Mouse (Mus musculus): ENCODE data around the gene Chst12. TPM values are rescaled to one million over a fixed set of nuclear protein-coding genes. Genes with fewer than 3 reads are reported as not detected.

Gene Chst12
- total and polyA plus RNA-seq, 2 experiments, result 0.28 to 1.4 TPM

DNA sequence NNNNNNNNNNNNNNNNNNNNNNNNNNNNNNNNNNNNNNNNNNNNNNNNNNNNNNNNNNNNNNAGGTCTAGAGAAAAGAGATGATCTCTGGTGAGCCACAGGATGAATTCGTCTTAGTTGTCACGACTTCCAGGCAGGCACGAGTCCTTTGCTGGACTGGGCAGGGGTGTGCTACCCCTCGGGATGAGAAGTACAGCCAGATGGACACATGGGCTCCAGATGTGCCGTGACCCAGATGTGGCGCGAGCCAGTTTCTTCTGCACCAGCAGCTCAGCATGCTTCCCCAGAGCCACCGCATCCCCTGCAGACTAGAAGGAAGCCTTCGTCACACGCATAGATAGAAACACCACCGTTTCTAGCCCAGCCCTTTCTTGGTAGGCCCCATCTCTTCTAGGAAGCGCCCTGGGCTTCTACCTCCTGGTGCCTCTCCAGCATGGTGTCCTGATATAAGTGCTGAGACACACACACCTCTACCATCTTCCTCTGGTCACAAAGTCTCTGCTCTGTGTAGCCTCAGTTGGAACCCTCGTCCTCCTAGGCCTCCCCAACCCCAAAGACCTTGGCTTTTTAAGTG, 32.8 kb downstream of the Chst12 start:
- TF ChIP-seq CTCF (IDR thresholded peaks at IDR 0.05; ENCODE audit: low read depth, low read length), result no peak
- Histone ChIP-seq H3K27me3 (ENCODE audit: control insufficient read depth, insufficient read depth, low read length) (no peaks in the 10 kb centered on the region), H3K36me3 (ENCODE audit: control insufficient read depth, insufficient read depth, low read length) (no peaks in the 10 kb centered on the region), H3K4me1 (ENCODE audit: control insufficient read depth, insufficient read depth, low read length) (no peaks in the 10 kb centered on the region), H3K27ac (replicated peaks; ENCODE audit: insufficient read depth, low read depth, low read length) (no peak overlapping the region), H3K4me3 (ENCODE audit: insufficient read depth, low read depth, low read length) (no peak overlapping the region), H3K79me2 (ENCODE audit: control insufficient read depth, insufficient read depth, low read length) (no peaks in the 10 kb centered on the region), H3K9ac (ENCODE audit: low read depth, low read length) (no peak overlapping the region)
- DNase-seq (ENCODE audit: extremely low read depth, low read depth, low spot score), result no peak
- WGBS, result 85% methylated on average over 13 of the region's 13 CpGs

DNA sequence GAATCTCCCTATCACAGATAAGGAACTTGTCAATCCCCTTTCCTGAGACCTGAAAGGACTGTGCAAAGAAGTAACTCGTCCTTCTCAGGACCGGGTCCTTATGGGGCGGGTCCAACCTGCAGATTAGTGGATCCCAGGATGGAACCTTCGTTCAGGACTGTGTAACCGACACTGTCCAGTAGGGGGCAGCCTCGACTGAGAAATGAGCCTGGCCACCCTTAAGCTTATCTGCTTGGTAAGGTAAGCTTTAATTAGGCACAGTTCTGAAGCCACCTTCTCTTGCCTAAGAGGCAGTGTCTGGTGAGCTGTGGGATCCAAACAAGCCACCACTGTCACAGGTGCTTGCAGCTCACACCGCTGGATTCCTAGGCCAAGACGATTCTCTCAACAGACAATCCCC, 34.8 kb downstream of the Chst12 start:
- WGBS, result 13% methylated on average over 8 of the region's 8 CpGs
- no peaks in the 10 kb centered on the region for H3K27me3 ChIP-seq (ENCODE audit: control insufficient read depth, insufficient read depth, low read length)
- H3K36me3 ChIP-seq (ENCODE audit: control insufficient read depth, insufficient read depth, low read length), result no peaks in the 10 kb centered on the region
- no peaks in the 10 kb centered on the region for H3K79me2 ChIP-seq (ENCODE audit: control insufficient read depth, insufficient read depth, low read length)
- no peak overlapping the region for H3K9ac ChIP-seq (ENCODE audit: low read depth, low read length)
- TF ChIP-seq CTCF (IDR thresholded peaks at IDR 0.05; ENCODE audit: low read depth, low read length) (peak; percentile 85), POLR2A (IDR thresholded peaks at IDR 0.05; ENCODE audit: extremely low read depth, insufficient read depth, low read length) (no peak)
- no peak overlapping the region for H3K4me3 ChIP-seq (ENCODE audit: insufficient read depth, low read depth, low read length)
- no peaks in the 10 kb centered on the region for H3K4me1 ChIP-seq (ENCODE audit: control insufficient read depth, insufficient read depth, low read length)
- no peak overlapping the region for H3K27ac ChIP-seq (replicated peaks; ENCODE audit: insufficient read depth, low read depth, low read length)
- DNase-seq (ENCODE audit: extremely low read depth, low read depth, low spot score), result peak; percentile 29

DNA sequence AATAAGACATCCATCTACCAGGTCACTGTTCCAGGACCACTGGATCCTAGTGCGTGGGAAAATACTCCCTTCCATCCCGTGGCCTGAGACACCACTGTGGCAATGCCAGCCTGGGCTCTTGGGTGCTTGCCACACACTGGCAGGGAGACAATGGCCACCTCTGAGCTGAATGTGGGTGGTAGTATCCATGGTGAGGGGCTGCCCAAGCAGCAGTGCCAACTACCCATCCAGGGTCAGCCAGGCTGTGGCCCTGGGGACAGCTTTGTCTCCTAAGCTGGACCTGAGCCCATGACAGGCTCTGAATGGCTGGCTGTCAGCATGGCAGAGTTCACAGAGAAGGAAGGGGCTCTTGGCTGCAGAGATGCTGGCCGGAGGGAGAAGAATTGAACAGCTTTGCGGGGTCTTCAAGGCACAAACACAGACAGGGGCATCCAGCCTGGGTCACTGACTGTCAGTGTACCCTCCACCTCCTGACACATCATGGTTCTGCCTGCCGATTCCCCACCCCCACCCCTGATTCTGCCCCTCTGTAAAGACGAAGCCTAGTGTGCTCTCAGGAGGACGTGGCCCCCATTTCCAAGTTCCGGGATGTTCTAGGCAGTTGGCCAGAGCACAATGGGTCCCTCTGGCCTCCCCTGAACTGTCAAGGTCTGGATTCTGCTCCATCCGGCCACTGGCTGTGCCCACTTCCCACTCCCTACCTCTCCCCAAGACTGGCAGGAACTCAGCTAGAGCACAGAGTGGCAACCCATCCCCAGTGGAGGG, 37.6 kb downstream of the Chst12 start:
- H3K4me1 ChIP-seq (ENCODE audit: control insufficient read depth, insufficient read depth, low read length), result no peaks in the 10 kb centered on the region
- H3K9ac ChIP-seq (ENCODE audit: low read depth, low read length), result no peak overlapping the region
- H3K36me3 ChIP-seq (ENCODE audit: control insufficient read depth, insufficient read depth, low read length), result no peaks in the 10 kb centered on the region
- H3K4me3 ChIP-seq (ENCODE audit: insufficient read depth, low read depth, low read length), result no peak overlapping the region
- WGBS, result 70% methylated on average over 9 of the region's 9 CpGs
- no peak for DNase-seq (ENCODE audit: extremely low read depth, low read depth, low spot score)
- H3K27ac ChIP-seq (replicated peaks; ENCODE audit: insufficient read depth, low read depth, low read length), result no peak overlapping the region
- H3K27me3 ChIP-seq (ENCODE audit: control insufficient read depth, insufficient read depth, low read length), result no peaks in the 10 kb centered on the region
- no peaks in the 10 kb centered on the region for H3K79me2 ChIP-seq (ENCODE audit: control insufficient read depth, insufficient read depth, low read length)
- TF ChIP-seq CTCF (IDR thresholded peaks at IDR 0.05; ENCODE audit: low read depth, low read length), result no peak
- TF ChIP-seq POLR2A (IDR thresholded peaks at IDR 0.05; ENCODE audit: extremely low read depth, insufficient read depth, low read length), result no peak

DNA sequence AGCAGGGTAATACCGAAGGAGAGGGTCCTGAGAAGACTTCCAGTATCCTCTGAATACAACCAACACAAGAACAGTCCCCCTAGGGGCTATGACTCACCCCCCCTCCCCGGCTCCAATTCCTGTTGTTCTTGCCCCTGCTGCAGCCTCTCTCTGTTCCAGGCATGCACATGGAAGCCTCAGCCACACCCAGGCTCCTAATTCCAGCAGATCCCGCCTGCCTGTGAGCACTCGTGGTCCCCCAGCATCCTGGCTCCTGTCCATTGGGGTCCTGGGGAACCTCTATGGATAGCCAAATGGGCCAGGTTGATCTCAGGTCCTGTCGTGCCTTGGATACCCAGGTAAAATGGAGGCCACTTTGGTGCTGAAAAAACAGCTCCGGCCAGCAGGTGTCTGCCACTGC, 40.3 kb downstream of the Chst12 start:
- WGBS, result 55% methylated on average over 6 of the region's 6 CpGs
- H3K27ac ChIP-seq (replicated peaks; ENCODE audit: insufficient read depth, low read depth, low read length), result no peak overlapping the region

DNA sequence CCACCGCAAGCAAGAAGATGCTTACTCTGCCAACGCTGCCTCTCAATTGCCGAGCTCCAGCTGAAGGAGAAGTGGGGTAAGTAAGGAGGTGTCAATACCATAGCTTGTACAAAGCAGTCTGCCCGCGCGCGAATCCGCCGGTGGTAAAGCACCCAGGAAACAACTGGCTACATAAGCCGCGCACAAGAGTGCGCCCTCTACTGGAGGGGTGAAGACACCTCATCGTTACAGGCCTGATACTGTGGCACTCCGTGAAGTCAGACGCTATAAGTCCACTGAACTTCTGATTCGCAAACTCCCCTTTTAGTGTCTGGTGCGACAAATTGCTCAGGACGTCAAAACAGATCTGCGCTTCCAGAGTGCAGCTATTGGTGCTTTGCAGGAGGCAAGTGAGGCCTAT, 41.0 kb downstream of the Chst12 start:
- WGBS, result 83% methylated on average over 19 of the region's 19 CpGs
- no peaks in the 10 kb centered on the region for H3K27me3 ChIP-seq (ENCODE audit: control insufficient read depth, insufficient read depth, low read length)
- no peak overlapping the region for H3K9ac ChIP-seq (ENCODE audit: low read depth, low read length)
- no peak overlapping the region for H3K4me3 ChIP-seq (ENCODE audit: insufficient read depth, low read depth, low read length)
- H3K4me1 ChIP-seq (ENCODE audit: control insufficient read depth, insufficient read depth, low read length), result no peaks in the 10 kb centered on the region
- no peak for DNase-seq (ENCODE audit: extremely low read depth, low read depth, low spot score)
- H3K79me2 ChIP-seq (ENCODE audit: control insufficient read depth, insufficient read depth, low read length), result no peaks in the 10 kb centered on the region
- no peaks in the 10 kb centered on the region for H3K36me3 ChIP-seq (ENCODE audit: control insufficient read depth, insufficient read depth, low read length)
- no peak for TF ChIP-seq CTCF (IDR thresholded peaks at IDR 0.05; ENCODE audit: low read depth, low read length)
- TF ChIP-seq POLR2A (IDR thresholded peaks at IDR 0.05; ENCODE audit: extremely low read depth, insufficient read depth, low read length), result no peak
- H3K27ac ChIP-seq (replicated peaks; ENCODE audit: insufficient read depth, low read depth, low read length), result no peak overlapping the region

More for the DNA sequence above, 40.3 kb downstream of the Chst12 start:
- TF ChIP-seq POLR2A (IDR thresholded peaks at IDR 0.05; ENCODE audit: extremely low read depth, insufficient read depth, low read length) (no peak), CTCF (IDR thresholded peaks at IDR 0.05; ENCODE audit: low read depth, low read length) (no peak)
- Histone ChIP-seq H3K27me3 (ENCODE audit: control insufficient read depth, insufficient read depth, low read length) (no peaks in the 10 kb centered on the region), H3K4me3 (ENCODE audit: insufficient read depth, low read depth, low read length) (no peak overlapping the region), H3K36me3 (ENCODE audit: control insufficient read depth, insufficient read depth, low read length) (no peaks in the 10 kb centered on the region), H3K4me1 (ENCODE audit: control insufficient read depth, insufficient read depth, low read length) (no peaks in the 10 kb centered on the region), H3K9ac (ENCODE audit: low read depth, low read length) (no peak overlapping the region), H3K79me2 (ENCODE audit: control insufficient read depth, insufficient read depth, low read length) (no peaks in the 10 kb centered on the region)
- DNase-seq (ENCODE audit: extremely low read depth, low read depth, low spot score), result no peak

Data from liver, adult 2 months (tissue).